Mouse (Mus musculus) megakaryocyte, adult 5-6 weeks (primary cell): Measurements from ENCODE around the gene Cep164. TPM values are rescaled to one million over a fixed set of nuclear protein-coding genes. Genes with fewer than 3 reads are reported as not detected.
A peak's percentile ranks its signal among the peaks of the same experiment; 100 is the strongest.
"Not testable (repeated sequence)": the region's sequence is repeated elsewhere in the genome, so short reads cannot be mapped to it uniquely, and the experiment has no call there.

ENCODE experiments used
- ATAC-seq: 2 replicates; pipeline ENCODE4 v1.8.0; 2016; ENCODE audit warnings: mild to moderate bottlenecking, inconsistent platforms; ENCODE audit not compliant: poor library complexity, severe bottlenecking
- total RNA-seq, 2 experiments: library from RNA; stranded (forward) in 1 of 2; stranded (reverse) in 1 of 2; fragments of 153-499, 151-499 nt in 1 of 2; fragments of 221-1000, 200-1000 nt in 1 of 2; gene quantifications; 2 replicates each; pipeline versions ENCODE4 v1.2.3 to v1.2.4; 2015 to 2017

Cep164 gene
- total RNA-seq (2015) (11.1 and 11.9 TPM in 2 replicates), total RNA-seq (2017) (9.8 and 16.3 TPM in 2 replicates)

DNA sequence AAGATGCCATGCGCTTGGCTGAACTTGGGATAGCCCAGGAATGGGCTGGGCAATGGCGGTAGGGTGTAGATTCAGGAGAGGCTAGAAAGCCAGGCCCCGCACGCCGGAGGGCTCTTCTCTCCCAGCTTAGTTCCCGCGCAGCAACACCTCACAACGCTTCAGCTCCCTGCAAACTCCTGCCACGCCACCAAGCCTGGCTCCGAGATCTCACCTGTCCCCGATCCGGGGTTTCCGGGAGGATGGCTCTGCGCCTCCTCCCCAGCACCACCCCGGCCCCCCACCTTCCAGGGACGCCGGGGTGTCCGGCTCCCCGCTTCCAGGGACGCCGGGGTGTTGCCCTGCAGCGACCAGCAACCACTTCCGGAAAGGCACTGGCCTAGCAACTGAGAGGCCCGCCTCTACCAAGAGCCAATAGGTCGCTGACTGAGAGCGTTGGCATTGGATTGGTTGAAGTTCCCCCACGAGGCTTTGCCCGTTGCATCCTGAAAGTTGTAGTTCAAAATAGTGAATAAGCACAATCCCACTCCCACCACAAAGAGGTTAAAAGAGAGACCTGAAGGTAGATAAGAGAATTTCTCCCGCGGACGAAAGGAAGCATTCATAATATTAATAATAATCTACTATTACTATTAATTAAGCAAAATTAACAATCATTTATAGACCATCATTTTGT, at the start of gene Cep164:
Cep164 (minus strand) TSS at position 401 of the 673 bp plus-strand sequence.
- ATAC-seq, result peak; percentile 99

DNA sequence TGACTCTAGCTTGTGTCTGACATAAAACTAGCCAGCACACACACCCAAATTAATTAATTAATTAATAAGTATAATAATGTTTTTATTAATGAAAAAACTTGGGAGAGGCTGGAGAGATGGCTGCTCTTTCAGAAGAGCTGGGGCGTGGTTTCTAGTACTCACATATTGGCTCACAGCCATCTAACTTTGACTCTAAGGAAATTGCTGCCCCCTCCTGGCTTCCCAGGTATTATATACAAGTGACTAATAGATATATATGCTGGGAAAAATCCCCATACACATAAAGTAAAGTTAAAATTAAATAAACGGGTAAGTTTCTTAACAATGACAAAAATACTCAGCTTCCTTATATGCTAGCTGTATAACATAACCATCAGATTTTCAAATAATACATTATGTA, 49.4 kb upstream of the Cep164 start:
- ATAC-seq, result no peak

DNA sequence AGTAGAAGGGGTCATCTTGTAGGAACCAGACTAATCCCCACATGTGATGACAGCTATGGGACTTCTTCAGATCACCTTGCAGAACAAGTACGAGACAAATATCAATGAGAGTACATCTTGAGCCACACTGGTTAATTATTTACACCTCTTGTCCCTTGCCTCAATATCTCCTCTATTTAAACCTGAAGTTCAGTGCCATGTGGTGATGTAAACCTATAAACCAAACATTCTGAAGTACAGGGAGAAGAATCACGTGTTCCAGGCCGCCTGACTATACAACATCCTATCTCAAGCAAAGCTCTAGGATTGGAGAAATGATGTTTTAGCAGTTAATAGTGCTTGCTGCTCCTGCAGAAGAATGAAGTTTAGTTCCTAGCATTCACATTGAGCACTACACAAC, 41.8 kb upstream of the Cep164 start:
- ATAC-seq, result no peak

DNA sequence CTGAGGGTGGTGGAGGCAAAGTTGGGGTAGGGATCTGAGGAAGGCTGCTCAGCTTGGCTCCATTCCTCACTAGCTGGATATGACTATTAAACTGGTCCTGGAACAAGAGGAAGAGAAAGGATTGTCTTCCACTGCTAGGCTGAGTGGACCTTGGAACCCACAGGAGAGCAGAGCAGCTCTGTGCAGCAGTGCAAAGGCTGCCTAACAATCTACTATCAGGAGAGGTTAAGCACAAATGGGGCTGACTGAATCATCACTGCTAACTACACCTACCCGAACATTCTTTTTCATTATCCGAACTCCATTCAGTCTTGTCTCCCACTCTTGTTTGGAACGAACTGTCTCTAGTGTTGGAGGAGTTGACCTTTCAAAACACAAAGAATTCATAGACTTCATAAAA, 40.7 kb upstream of the Cep164 start:
- no peak for ATAC-seq

DNA sequence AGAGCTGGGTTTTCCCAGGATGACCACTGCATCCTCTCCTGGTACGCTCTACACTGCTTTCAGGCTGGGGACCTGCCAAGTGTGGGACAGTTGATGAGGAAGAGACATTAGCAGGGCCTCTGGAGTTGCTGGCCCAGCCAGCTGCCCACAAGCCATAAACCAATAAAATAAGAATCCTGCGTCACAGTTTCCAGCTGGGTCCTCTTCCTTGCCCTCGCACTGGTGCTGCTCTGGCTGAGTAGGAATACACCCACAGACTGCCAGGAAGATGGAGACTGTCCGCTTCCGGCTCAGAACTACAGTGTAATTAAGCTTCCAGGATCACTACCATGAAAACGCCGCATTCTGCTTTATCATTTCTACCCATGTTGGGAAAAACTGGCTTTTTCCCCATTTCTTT, 33.3 kb upstream of the Cep164 start:
- no peak for ATAC-seq

DNA sequence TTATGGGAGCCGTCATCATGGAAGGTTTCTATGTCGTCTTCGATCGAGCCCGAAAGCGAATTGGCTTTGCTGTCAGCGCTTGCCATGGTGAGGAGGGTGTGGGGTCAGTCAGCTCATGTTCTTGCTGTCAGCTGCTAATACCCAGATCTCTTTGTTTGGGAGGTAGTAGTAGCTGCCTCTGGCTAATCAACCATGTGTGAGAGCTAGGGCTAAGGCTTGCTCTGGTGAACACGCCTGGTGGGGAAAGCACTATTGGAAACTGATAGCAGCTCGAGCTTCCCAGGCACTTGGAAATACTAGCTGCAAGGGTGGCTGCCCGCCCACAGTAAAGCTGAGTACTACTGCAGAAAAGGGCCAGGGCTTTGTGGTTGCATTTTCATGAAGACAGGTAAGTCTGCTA, 30.9 kb upstream of the Cep164 start:
- ATAC-seq, result no peak

DNA sequence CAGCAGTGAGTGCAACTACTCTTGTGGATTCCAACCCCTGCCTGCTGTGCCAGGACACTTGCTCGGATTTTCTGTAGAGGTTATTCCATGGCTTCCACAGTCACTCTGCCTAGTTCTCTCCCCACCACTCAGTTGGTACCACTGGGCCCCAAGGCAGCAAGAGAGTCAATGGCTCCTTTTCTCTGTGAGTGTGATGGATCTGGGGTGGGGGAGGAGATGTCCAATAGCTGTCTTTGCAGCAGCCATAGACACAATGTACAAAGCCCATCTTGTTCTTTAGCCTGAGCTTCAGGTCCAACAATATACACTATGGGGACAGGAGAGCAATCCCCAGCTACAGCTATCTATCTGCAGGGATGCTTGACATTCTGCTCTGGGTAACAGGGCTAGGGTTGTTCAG, 25.6 kb upstream of the Cep164 start:
- no peak for ATAC-seq

DNA sequence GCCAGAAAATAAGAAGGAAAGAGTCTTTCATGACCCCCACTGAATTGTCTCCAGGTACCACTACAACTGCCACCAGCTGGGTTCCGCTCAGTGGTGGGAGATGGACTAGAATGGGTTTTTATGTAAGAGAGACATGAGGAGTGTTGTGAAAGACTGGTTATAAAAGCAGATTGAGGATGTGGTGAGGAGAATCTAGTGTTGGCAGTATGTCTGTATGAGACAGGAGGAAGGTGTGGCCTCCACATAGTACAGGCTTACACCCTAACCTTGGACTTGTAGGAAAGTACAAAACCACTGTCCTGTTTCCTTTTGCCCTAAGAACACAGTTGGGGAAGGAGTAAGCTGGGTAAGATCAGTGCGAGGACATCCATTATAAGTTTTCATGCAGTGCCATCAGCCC, 25.2 kb upstream of the Cep164 start:
- ATAC-seq, result peak; percentile 80

GRCm38 (mm10) chr9:45851776-45852175, 23.3 kb upstream of the Cep164 start:
- no peak for ATAC-seq

DNA sequence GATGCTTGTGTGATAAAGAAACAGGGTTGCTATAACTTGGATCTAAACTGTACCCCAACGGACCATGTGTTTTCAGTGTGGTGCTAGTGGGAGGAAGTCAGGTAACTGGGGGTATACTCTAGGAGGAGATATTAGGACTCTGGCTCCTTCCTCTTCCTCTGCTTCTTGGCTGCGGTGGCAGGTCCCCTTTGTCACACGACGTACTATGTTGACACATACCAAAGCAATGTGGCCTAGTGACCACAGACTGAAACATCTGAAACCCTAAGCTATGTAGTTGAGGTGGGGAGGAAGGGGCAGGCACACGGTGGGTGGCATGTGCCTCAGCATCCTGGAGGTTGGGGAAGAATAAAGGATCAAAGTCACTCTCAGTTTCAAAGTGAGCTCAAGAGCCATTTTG, 22.8 kb upstream of the Cep164 start:
- peak; percentile 68 for ATAC-seq

- ATAC-seq, result no peak
Observed at GRCm38 (mm10) chr9:45850528-45851155, 22.2 kb upstream of the Cep164 start.

- ATAC-seq, result no peak
Observed at GRCm38 (mm10) chr9:45849528-45850408, 21.3 kb upstream of the Cep164 start.

DNA sequence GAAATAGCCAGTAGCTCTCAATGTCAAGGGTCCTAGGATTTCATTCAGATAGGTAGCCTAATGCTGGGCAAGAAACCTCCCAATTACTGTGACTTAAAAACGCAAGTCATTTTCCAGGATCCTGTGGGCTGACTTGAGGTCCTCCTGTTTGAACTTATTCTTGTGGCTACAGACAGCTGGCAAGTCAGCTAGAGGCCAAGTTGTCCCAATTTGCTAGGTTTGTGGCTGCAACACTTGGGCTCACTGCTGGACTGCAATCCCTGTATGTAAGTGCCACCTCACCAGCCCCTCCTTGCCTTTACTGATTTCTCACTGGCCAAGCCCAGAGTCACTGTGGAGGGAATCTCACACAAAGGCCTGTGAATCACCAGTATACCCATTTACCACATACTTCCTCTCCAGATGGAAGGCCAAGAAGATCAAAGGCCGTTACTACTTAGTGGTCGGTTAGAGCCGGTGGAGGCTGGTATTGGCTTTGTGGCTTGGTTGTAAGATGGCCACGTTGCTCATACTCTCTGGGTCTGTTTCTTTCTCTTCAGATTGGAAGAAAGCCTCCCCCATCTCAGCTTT, 18.5 kb upstream of the Cep164 start:
- ATAC-seq, result peak; percentile 46

DNA sequence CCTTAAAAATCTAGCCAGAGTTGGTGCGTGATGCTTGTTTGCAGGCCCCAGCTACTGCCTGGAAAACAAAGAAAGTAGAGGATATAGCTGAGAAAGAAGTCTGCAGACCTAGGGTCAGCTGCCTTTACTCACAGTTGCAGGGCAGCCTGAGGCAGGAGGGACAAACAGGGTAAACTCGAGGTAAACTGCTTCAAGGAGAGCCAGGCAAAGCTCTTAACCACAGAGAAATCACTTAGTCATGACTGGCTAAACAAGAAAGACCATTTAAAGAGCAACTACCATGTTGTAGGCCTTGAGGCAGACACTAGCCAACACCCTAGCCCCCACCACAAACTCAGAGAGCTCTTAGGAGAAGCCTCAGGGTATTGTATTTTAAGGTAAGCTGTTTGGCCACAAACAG, 17.7 kb upstream of the Cep164 start:
- ATAC-seq, result not testable (repeated sequence)

DNA sequence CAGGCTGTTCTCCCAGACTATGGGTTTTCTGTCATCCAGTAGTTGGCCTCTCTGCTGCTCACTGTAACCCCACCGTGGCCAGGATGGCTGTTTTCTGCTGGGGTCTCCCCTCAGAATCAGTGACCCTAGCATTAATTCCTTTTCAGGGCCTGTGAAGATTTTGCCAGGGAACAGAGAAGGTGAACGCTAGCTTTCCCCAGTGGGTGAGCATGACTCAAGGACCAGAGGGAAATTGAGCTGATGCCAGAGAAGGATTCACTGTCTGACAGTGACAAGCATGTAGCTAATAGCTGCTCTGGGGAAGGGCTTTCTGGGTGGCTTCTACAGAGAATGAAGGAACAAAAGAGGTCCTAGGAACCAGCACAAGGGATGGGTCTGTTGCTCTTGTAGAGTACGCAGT, 17.1 kb upstream of the Cep164 start:
- no peak for ATAC-seq

DNA sequence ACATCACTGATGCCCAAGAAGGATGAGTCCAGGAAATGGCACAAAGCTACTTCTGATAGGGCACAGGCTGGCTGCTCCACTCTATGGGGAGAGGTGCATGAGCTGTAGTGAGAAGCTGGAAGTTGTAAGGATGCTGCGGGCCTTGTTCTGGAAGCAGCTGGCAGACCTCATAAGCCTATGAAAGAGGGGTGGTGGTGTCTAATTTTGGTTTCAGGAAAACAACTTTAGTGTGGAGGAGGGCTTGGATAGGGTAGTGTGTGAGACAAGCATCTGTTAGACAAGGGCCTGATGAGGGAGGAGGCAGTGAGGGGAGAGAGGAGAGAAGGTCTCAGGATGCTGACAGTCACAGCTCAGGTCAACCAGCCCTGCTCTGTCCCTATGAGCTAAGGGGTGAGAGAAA, 15.3 kb upstream of the Cep164 start:
- ATAC-seq, result no peak

GRCm38 (mm10) chr9:45843007-45843406, 14.5 kb upstream of the Cep164 start:
- no peak for ATAC-seq

DNA sequence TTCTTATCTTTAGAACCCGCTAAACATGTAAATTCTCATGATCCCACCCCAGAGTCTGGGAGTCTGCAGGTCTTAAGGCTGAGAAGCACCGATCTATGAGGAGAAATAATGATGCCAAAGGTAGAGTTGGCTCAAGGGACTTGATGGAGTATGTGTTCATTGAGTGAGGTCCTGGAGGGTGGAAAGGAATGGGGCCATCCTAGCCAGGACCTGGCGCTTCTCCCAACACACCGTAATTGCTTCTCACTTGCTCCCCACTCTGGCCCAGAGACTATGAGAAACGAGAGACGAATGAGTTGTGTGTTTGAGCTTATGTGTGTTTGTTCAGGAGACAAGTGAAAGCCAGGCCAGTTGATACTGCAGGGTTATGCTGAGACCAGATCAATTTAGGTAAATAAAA, 13.0 kb upstream of the Cep164 start:
- no peak for ATAC-seq

DNA sequence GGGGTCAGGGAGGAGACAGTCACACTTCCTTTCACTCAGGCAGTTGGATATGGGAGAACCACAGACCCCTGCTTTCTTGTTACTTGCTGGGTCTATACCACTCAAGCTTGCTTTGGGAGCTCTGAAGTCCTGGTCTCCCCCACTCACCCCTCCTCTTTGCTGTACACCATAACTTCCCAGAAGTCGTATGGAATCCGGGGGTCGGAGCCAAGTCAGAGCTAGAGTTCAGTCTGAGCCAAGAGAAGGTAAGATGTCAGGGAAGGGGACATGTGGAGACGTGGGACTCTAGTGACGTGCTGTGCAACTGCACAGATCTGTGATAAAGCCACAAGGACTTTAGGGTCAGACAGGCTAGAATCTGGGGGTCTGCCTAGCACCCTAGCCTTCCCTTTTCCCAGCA, 11.8 kb upstream of the Cep164 start:
- ATAC-seq, result no peak

- ATAC-seq, result no peak
Observed at GRCm38 (mm10) chr9:45839982-45840300, 11.4 kb upstream of the Cep164 start.

DNA sequence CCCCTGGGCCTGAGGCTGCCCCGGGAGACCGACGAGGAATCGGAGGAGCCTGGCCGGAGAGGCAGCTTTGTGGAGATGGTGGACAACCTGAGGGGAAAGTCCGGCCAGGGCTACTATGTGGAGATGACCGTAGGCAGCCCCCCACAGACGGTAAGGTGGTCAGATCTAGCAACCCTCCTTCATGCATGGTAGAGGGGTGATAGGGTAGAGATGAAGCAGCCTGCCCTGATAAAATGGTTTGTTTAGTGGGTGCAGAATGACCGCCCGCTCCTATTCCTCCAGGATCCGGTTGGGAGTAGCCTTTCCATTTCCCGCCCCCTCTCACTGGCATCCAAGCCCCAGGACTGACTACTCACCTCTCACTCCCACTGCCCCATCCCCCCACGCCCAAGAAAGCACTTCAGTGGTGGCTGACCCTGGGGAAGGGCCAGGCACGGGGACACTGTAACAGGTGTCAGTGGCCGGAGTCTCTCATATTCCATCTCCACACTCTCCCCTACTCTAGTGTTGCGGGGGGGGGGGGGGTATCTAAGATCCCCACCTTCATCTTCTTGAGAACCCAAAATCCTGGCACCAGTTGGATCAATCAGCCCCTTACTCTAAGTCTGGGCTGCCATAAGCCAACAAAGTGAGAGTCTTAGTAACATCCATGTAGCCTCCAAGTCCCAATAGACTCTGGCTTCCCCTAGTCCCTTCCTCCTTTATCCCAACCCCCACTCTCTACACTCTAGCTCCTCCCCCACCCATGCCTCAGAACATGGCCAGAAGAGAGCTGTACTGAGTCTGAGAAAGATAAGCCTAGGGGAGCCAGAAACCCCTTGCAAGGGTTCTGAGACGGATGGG, 10.9 kb upstream of the Cep164 start:
- ATAC-seq, result peak; percentile 55
